Mouse (Mus musculus) layer of hippocampus, adult 9-10 months (tissue): Measurements from ENCODE around the gene Gin1.
A peak's percentile ranks its signal among the peaks of the same experiment; 100 is the strongest.

Source experiments
- DNase-seq: peaks from one replicate; pipeline ENCODE4 v3.0.0; 2022; ENCODE audit warnings: low spot score

Gene Gin1

GRCm38 (mm10) chr1:97787674-97788073, 17.7 kb downstream of the Gin1 start:
- no peak for DNase-seq

DNA sequence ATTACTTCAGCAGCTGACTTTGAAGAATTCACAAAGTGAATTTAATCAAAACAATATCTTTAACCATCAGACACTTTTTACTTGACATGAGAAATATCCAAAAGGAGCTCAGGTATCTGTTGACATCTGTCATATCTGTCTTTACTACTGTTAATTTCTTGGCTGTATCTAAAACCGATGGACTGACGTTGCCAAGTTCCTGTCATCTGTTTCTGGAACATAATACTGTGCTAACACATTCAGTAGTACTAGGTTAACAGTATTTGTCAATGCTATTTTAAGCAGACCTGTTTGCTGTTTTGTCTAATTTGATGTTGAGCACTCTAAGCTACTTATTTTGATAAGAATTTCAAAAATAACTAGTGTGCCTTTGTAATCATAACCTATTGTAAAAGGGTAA, 18.5 kb downstream of the Gin1 start:
- DNase-seq: no peak

GRCm38 (mm10) chr1:97794110-97794509, 24.1 kb downstream of the Gin1 start:
- no peak for DNase-seq

- DNase-seq: no peak
Measured at GRCm38 (mm10) chr1:97795936-97796335, 26.0 kb downstream of the Gin1 start.

GRCm38 (mm10) chr1:97802207-97802902, 32.4 kb downstream of the Gin1 start:
- DNase-seq: no peak

DNA sequence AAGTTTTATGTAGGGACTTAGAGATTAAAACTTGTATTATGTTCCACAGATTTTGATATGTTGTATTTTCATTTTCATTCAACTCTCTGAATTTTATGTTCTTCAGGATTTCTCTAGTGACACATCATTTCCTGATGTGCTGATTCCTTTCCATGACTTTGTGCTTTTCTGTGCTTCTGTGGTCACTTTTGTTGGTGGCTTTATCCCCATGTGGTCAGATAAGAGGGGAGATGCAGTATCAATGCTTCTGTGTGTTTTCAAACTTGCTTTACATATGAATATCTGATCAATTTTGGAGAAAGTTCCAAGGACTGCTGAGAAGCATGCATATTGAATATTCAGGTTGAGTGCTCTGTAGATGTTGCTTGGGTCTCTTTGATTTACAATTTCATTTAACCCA, 34.5 kb downstream of the Gin1 start:
- DNase-seq: no peak

GRCm38 (mm10) chr1:97809255-97809912, 39.4 kb downstream of the Gin1 start:
- no peak for DNase-seq

- no peak for DNase-seq
Measured at GRCm38 (mm10) chr1:97821282-97821681, 51.3 kb downstream of the Gin1 start.

- no peak for DNase-seq
Measured at GRCm38 (mm10) chr1:97822203-97822602, 52.2 kb downstream of the Gin1 start.

DNA sequence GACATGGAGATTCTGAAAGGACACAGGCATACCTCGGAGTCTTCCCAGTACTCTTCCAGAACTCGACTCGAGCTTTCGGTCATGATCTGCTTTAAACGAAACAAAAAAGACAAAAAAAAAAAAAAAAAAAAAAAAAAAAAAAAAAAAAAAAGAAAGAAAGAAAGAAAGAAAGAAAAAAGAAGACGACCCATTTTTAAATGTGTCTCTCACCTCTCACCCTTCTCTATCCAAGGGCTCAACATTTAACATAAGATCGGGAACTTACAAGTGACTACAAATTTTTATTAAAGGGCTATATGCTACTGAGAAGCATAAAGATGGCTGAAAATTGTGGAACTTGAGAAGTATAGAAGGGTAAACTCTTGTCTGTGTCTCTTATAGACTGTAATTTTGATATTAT, 52.9 kb downstream of the Gin1 start:
- no peak for DNase-seq

DNA sequence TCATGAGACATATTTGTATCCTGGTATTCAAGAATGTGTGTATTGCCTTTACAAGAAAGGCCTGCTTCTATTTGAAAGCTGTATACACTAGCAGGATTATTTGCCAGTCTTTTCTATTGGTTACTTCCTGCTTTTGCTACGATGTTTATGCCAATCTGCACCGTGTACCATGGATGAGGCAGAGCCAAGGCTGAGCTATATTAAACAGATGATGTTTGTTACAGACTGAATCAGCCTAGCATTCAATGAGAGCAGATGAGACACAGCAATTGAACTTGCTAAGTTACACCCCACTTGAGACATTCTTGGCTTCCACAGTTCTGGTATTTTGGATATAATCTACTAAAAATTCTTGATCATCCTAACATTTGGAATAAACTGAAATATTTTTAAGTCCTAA, 57.6 kb downstream of the Gin1 start:
- DNase-seq: peak; percentile 42

DNA sequence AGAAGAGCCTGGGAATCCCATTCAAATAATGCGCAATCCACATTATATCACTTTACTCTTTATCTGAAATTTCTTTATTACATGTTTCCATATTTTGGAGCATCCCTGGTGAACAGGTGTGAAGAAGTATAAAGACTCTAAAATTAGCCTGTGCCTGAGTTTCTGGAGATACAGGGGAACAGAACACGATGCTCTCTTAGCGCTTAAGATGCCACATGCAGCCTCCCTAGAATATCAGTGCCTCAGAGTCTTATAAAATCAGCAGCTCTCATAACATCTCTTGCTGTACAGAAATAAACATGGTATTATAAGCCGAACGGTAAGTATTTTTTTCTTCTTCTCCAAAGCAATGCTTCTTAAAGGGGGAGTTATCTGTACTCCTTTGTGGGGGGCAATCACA, 58.1 kb downstream of the Gin1 start:
- no peak for DNase-seq

- no peak for DNase-seq
Measured at GRCm38 (mm10) chr1:97833466-97834353, 63.7 kb downstream of the Gin1 start.

GRCm38 (mm10) chr1:97834354-97834822, 64.4 kb downstream of the Gin1 start:
- no peak for DNase-seq
